10 mouse cellular contexts compared by ENCODE assay signal in genomic region chr14:48582080-48582479, GRCm38 (mm10).
DNase-seq lines count a peak whose midpoint lies in the region; ATAC-seq and TF ChIP-seq lines count a peak whose summit lies in the region.
"Had no signal": no experiment of that assay in that cellular context is flagged by ENCODE, and none has a peak within 500 bp of the region (broad histone marks: within the 10 kb centered on the region; RNA-seq: fewer than 3 reads in every experiment).

No protein-coding gene starts in this region.

- TF ChIP-seq CTCF in kidney, adult 2 months (conservative IDR thresholded peaks at IDR 0.05; ENCODE audit: insufficient read depth, insufficient read length, low read depth, low read length) = peak; percentile 46; the same call in 1 of the 2 replicates

- no peaks in the 10 kb centered on the region for H3K27me3 ChIP-seq in kidney, adult 2 months (replicated peaks; ENCODE audit: control insufficient read depth, insufficient read depth, low read length)
- H3K27me3 ChIP-seq: embryonic facial prominence, embryonic 15.5 days; hindbrain, embryonic 15.5 days had no signal

- H3K27ac ChIP-seq in kidney, adult 2 months (ENCODE audit: insufficient read depth, low read depth, low read length) = no peak overlapping the region
- H3K27ac ChIP-seq: embryonic facial prominence, embryonic 15.5 days; hindbrain, embryonic 15.5 days had no signal

- peak; percentile 5 to 6 for DNase-seq in adrenal gland, postnatal 36 days
- DNase-seq in adrenal gland, postnatal 25 days = no peak
- DNase-seq in kidney, adult 2 months = peak; percentile 5
- no peak for DNase-seq in kidney, adult 18-20 months
- peak; percentile 11 for DNase-seq in 3T3-L1 (ENCODE audit: low read depth, low spot score)
- DNase-seq in ZHBTc4 (ENCODE audit: low read depth, low spot score) = peak; percentile 63
- no peak for DNase-seq in neural tube, embryonic 10.5 days (ENCODE audit: extremely low spot score, low spot score)

- H3K4me1 ChIP-seq in kidney, adult 2 months (ENCODE audit: control insufficient read depth, insufficient read depth, low read length) = no peaks in the 10 kb centered on the region
- H3K4me1 ChIP-seq: embryonic facial prominence, embryonic 15.5 days; hindbrain, embryonic 15.5 days had no signal

- H3K36me3 ChIP-seq in kidney, adult 2 months (ENCODE audit: control insufficient read depth, insufficient read depth, low read length) = no peaks in the 10 kb centered on the region
- H3K36me3 ChIP-seq: embryonic facial prominence, embryonic 15.5 days; hindbrain, embryonic 15.5 days had no signal

- TF ChIP-seq POLR2A in kidney, adult 2 months (IDR thresholded peaks at IDR 0.05; ENCODE audit: low read depth, low read length) = no peak

- no peak overlapping the region for H3K4me3 ChIP-seq in kidney, adult 2 months (ENCODE audit: insufficient read depth, low read depth, low read length)
- H3K4me3 ChIP-seq: embryonic facial prominence, embryonic 15.5 days; hindbrain, embryonic 15.5 days had no signal

- WGBS in kidney, adult 2 months = 92% methylated on average over 1 of the region's 1 CpGs

- ATAC-seq in monocyte, adult 5-6 weeks (replicated peaks; ENCODE audit: insufficient number of reproducible peaks, low FRiP score, low TSS enrichment, poor library complexity, severe bottlenecking) = no peak

Comparison
In these comparisons a context has a peak if more than half of its experiments do, and no peak if none do; other contexts are left out.
1. DNase-seq: peak in adrenal gland, postnatal 36 days (2 of 2), kidney, adult 2 months (single experiment), 3T3-L1 (single experiment) and ZHBTc4 (single experiment); none in adrenal gland, postnatal 25 days (single experiment), kidney, adult 18-20 months (single experiment) and neural tube, embryonic 10.5 days (single experiment).